Comparison of ENCODE assay signal across 17 mouse cellular contexts in the genomic region with DNA sequence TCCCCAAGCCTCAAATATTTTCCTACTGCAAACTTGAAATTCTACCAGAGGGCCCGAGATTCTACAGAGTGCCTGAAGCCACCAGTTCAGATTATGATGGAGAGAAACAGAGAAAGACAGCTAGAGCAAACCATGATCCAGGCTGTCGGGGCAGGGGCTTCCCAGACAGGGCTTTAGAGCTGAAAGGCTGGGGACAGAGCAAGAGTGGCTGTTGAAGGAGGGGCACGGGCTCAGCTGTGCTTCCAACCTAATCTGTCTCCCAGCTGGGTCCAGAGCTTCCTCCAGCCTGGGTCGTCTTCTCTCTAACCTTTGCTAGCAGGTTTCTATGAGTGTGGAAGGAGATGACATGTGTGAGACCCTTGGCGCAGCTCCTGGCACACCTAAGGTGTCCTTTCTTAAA. TPM values are rescaled to one million over a fixed set of nuclear protein-coding genes. Genes with fewer than 3 reads are reported as not detected.
DNase-seq lines count a peak whose midpoint lies in the region; ATAC-seq and TF ChIP-seq lines count a peak whose summit lies in the region.
"Had no signal": no experiment of that assay in that cellular context is flagged by ENCODE, and none has a peak within 500 bp of the region (broad histone marks: within the 10 kb centered on the region; RNA-seq: fewer than 3 reads in every experiment).

No protein-coding gene starts in this region.

- 0 out of 2 replicates have a peak, but pooled peaks cover 3% of the 10 kb centered on the region for H3K27me3 ChIP-seq in forebrain, embryonic 12.5 days
- no peaks in the 10 kb centered on the region for H3K27me3 ChIP-seq in forebrain, postnatal 0 days (ENCODE audit: insufficient read depth, low read length)
- H3K27me3 ChIP-seq in midbrain, embryonic 11.5 days (ENCODE audit: control insufficient read depth, insufficient read depth, low read length), result no peaks in the 10 kb centered on the region
- H3K27me3 ChIP-seq in midbrain, postnatal 0 days (ENCODE audit: insufficient read depth, low read length), result no peaks in the 10 kb centered on the region
- H3K27me3 ChIP-seq in embryonic facial prominence, embryonic 14.5 days (replicated peaks; ENCODE audit: control insufficient read depth, insufficient read depth, low read length), result no peaks in the 10 kb centered on the region; the same call in 1 of the 2 replicates
- no peaks in the 10 kb centered on the region; the same call in 1 of the 2 replicates for H3K27me3 ChIP-seq in limb, embryonic 10.5 days (ENCODE audit: low read depth, poor library complexity, severe bottlenecking)
- no peaks in the 10 kb centered on the region for H3K27me3 ChIP-seq in lung, postnatal 0 days (replicated peaks; ENCODE audit: insufficient read depth, low read length)
- H3K27me3 ChIP-seq: CH12.LX; heart, embryonic 15.5 days; kidney, embryonic 15.5 days had no signal

- peak overlapping the region; percentile 65; the same call in 1 of the 2 replicates for H3K27ac ChIP-seq in forebrain, embryonic 12.5 days
- no peak overlapping the region for H3K27ac ChIP-seq in forebrain, postnatal 0 days (ENCODE audit: low read depth, low read length)
- H3K27ac ChIP-seq in midbrain, embryonic 11.5 days (ENCODE audit: low read depth, low read length), result peak overlapping the region; percentile 58; the same call in 1 of the 2 replicates
- no peak overlapping the region for H3K27ac ChIP-seq in midbrain, postnatal 0 days (ENCODE audit: low read depth, low read length)
- peak overlapping the region; percentile 65 for H3K27ac ChIP-seq in embryonic facial prominence, embryonic 14.5 days (replicated peaks; ENCODE audit: low read depth, low read length)
- peak overlapping the region; percentile 42; the same call in 1 of the 2 replicates for H3K27ac ChIP-seq in limb, embryonic 10.5 days
- no peak overlapping the region for H3K27ac ChIP-seq in lung, postnatal 0 days (ENCODE audit: low read length)
- H3K27ac ChIP-seq: heart, embryonic 15.5 days; kidney, embryonic 15.5 days had no signal

- H3K9ac ChIP-seq in forebrain, embryonic 12.5 days, result no peak overlapping the region
- H3K9ac ChIP-seq in forebrain, postnatal 0 days, result no peak overlapping the region
- H3K9ac ChIP-seq in midbrain, embryonic 11.5 days (ENCODE audit: low read length), result no peak overlapping the region
- no peak overlapping the region for H3K9ac ChIP-seq in midbrain, postnatal 0 days (replicated peaks; ENCODE audit: low read length, poor library complexity, severe bottlenecking)
- no peak overlapping the region for H3K9ac ChIP-seq in embryonic facial prominence, embryonic 14.5 days (ENCODE audit: low read depth, low read length)
- H3K9ac ChIP-seq in lung, postnatal 0 days (replicated peaks; ENCODE audit: low read depth), result no peak overlapping the region
- H3K9ac ChIP-seq: heart, embryonic 15.5 days; kidney, embryonic 15.5 days; liver, postnatal 0 days had no signal

- H3K4me3 ChIP-seq in forebrain, embryonic 12.5 days (replicated peaks), result no peak overlapping the region
- no peak overlapping the region for H3K4me3 ChIP-seq in forebrain, postnatal 0 days (ENCODE audit: low read depth, low read length)
- no peak overlapping the region for H3K4me3 ChIP-seq in midbrain, embryonic 11.5 days (ENCODE audit: low read depth, low read length)
- no peak overlapping the region for H3K4me3 ChIP-seq in midbrain, postnatal 0 days (ENCODE audit: low read depth, low read length)
- no peak overlapping the region for H3K4me3 ChIP-seq in embryonic facial prominence, embryonic 14.5 days (ENCODE audit: low read depth, low read length)
- H3K4me3 ChIP-seq in limb, embryonic 10.5 days, result no peak overlapping the region
- H3K4me3 ChIP-seq in lung, postnatal 0 days (ENCODE audit: low read depth, low read length), result no peak overlapping the region
- H3K4me3 ChIP-seq: heart, embryonic 15.5 days; kidney, embryonic 15.5 days had no signal

- no peak for ATAC-seq in forebrain, embryonic 12.5 days (ENCODE audit: low FRiP score)
- no peak for ATAC-seq in forebrain, postnatal 0 days
- no peak for ATAC-seq in midbrain, embryonic 11.5 days (ENCODE audit: low FRiP score)
- no peak for ATAC-seq in midbrain, postnatal 0 days (ENCODE audit: low FRiP score)
- ATAC-seq in embryonic facial prominence, embryonic 14.5 days (ENCODE audit: low read depth), result 0 out of 2 replicates have a peak, but pooled peaks have one; percentile 53
- no peak for ATAC-seq in lung, postnatal 0 days
- ATAC-seq: intestine, postnatal 0 days; liver, postnatal 0 days had no signal

- no peaks in the 10 kb centered on the region for H3K36me3 ChIP-seq in forebrain, embryonic 12.5 days (replicated peaks)
- no peaks in the 10 kb centered on the region for H3K36me3 ChIP-seq in forebrain, postnatal 0 days (ENCODE audit: insufficient read depth)
- H3K36me3 ChIP-seq in midbrain, embryonic 11.5 days (ENCODE audit: control insufficient read depth, insufficient read depth, low read length), result no peaks in the 10 kb centered on the region
- no peaks in the 10 kb centered on the region for H3K36me3 ChIP-seq in midbrain, postnatal 0 days (ENCODE audit: insufficient read depth, low read length)
- no peaks in the 10 kb centered on the region for H3K36me3 ChIP-seq in embryonic facial prominence, embryonic 14.5 days (ENCODE audit: control insufficient read depth, insufficient read depth, low read length)
- no peaks in the 10 kb centered on the region for H3K36me3 ChIP-seq in limb, embryonic 10.5 days
- no peaks in the 10 kb centered on the region for H3K36me3 ChIP-seq in lung, postnatal 0 days (ENCODE audit: insufficient read depth, low read length)
- H3K36me3 ChIP-seq: heart, embryonic 15.5 days; kidney, embryonic 15.5 days had no signal

- no peak for TF ChIP-seq EP300 in lung, postnatal 0 days (IDR thresholded peaks at IDR 0.05)

- peaks cover 31% of the 10 kb centered on the region for H3K4me1 ChIP-seq in forebrain, embryonic 12.5 days
- H3K4me1 ChIP-seq in forebrain, postnatal 0 days (ENCODE audit: insufficient read depth), result no peaks in the 10 kb centered on the region
- H3K4me1 ChIP-seq in midbrain, embryonic 11.5 days (ENCODE audit: control insufficient read depth, insufficient read depth, low read length), result 0 out of 2 replicates have a peak, but pooled peaks cover 6% of the 10 kb centered on the region
- H3K4me1 ChIP-seq in midbrain, postnatal 0 days (ENCODE audit: insufficient read depth, low read length), result no peaks in the 10 kb centered on the region
- H3K4me1 ChIP-seq in embryonic facial prominence, embryonic 14.5 days (ENCODE audit: control insufficient read depth, insufficient read depth, low read length), result peaks cover 16% of the 10 kb centered on the region
- peaks cover 56% of the 10 kb centered on the region for H3K4me1 ChIP-seq in limb, embryonic 10.5 days
- no peaks in the 10 kb centered on the region for H3K4me1 ChIP-seq in lung, postnatal 0 days (ENCODE audit: insufficient read depth, low read depth, low read length)
- H3K4me1 ChIP-seq: heart, embryonic 15.5 days had no signal

- H3K9me3 ChIP-seq in forebrain, embryonic 12.5 days, result no peaks in the 10 kb centered on the region
- H3K9me3 ChIP-seq in forebrain, postnatal 0 days (ENCODE audit: low read length), result no peaks in the 10 kb centered on the region
- H3K9me3 ChIP-seq in midbrain, embryonic 11.5 days (ENCODE audit: control insufficient read depth, low read length), result no peaks in the 10 kb centered on the region
- H3K9me3 ChIP-seq in midbrain, postnatal 0 days (ENCODE audit: low read length), result no peaks in the 10 kb centered on the region
- no peaks in the 10 kb centered on the region for H3K9me3 ChIP-seq in embryonic facial prominence, embryonic 14.5 days (ENCODE audit: control insufficient read depth, low read length)
- H3K9me3 ChIP-seq in limb, embryonic 10.5 days (replicated peaks), result no peaks in the 10 kb centered on the region
- H3K9me3 ChIP-seq in lung, postnatal 0 days (ENCODE audit: low read length), result no peaks in the 10 kb centered on the region
- H3K9me3 ChIP-seq: heart, embryonic 15.5 days; kidney, embryonic 15.5 days had no signal

- 54% methylated on average over 5 of the region's 5 CpGs for WGBS in forebrain, embryonic 12.5 days
- WGBS in forebrain, postnatal 0 days, result 46% methylated on average over 5 of the region's 5 CpGs
- WGBS in midbrain, embryonic 11.5 days, result 55% methylated on average over 5 of the region's 5 CpGs
- 49% methylated on average over 5 of the region's 5 CpGs for WGBS in midbrain, postnatal 0 days
- WGBS in embryonic facial prominence, embryonic 14.5 days, result 28% methylated on average over 5 of the region's 5 CpGs
- 62% methylated on average over 5 of the region's 5 CpGs for WGBS in limb, embryonic 10.5 days
- WGBS in lung, postnatal 0 days, result 57% methylated on average over 5 of the region's 5 CpGs

- DNase-seq in forebrain, postnatal 0 days, result no peak
- DNase-seq in midbrain, embryonic 11.5 days (ENCODE audit: low spot score, missing footprints), result peak; percentile 86
- no peak for DNase-seq in midbrain, postnatal 0 days (ENCODE audit: low spot score)
- DNase-seq in embryonic facial prominence, embryonic 14.5 days (ENCODE audit: low spot score), result no peak
- DNase-seq in limb, embryonic 10.5 days (ENCODE audit: low spot score), result no peak
- DNase-seq in lung, postnatal 0 days (ENCODE audit: low spot score), result no peak
- no peak for DNase-seq in frontal cortex, postnatal 36 days (ENCODE audit: low spot score in 2 of 2)
- DNase-seq: adrenal gland, postnatal 25 days; heart, postnatal 4 days; liver, postnatal 0 days; lung, postnatal 14 days; thymus, postnatal 14 days had no signal

- no peak overlapping the region for H3K4me2 ChIP-seq in forebrain, embryonic 12.5 days
- H3K4me2 ChIP-seq in forebrain, postnatal 0 days (ENCODE audit: low read depth), result no peak overlapping the region
- no peak overlapping the region for H3K4me2 ChIP-seq in midbrain, embryonic 11.5 days
- H3K4me2 ChIP-seq in midbrain, postnatal 0 days (ENCODE audit: low read depth, low read length, poor library complexity, severe bottlenecking), result no peak overlapping the region
- H3K4me2 ChIP-seq in embryonic facial prominence, embryonic 14.5 days (ENCODE audit: low read depth, low read length), result no peak overlapping the region
- no peak overlapping the region for H3K4me2 ChIP-seq in lung, postnatal 0 days (replicated peaks; ENCODE audit: low read depth, low read length)
- H3K4me2 ChIP-seq: heart, embryonic 15.5 days; kidney, embryonic 15.5 days had no signal

- no peak for TF ChIP-seq CTCF in forebrain, postnatal 0 days (IDR thresholded peaks at IDR 0.05; ENCODE audit: low read depth)
- TF ChIP-seq CTCF in midbrain, postnatal 0 days (IDR thresholded peaks at IDR 0.05), result no peak
- TF ChIP-seq CTCF in lung, postnatal 0 days (IDR thresholded peaks at IDR 0.05), result no peak

RNA-seq across cellular contexts. Expression of gene Glce, which starts 44.2 kb away (rescaled TPM):
- polyA plus RNA-seq in forebrain, embryonic 12.5 days (2016; fragmentation: Nextera tagmentation; extraction: Ambion mirVana), result 17.9 and 19.6 TPM in 2 replicates
- 33.9 and 36.9 TPM in 2 replicates for total RNA-seq in forebrain, postnatal 0 days (2014; rRNA removed)
- polyA plus RNA-seq in forebrain, postnatal 0 days (2015; fragmentation: Nextera tagmentation; extraction: Ambion mirVana), result 12.0 and 15.3 TPM in 2 replicates
- polyA plus RNA-seq in midbrain, embryonic 11.5 days (2014; fragmentation: Nextera tagmentation; extraction: Ambion mirVana), result 19.4 and 22.4 TPM in 2 replicates
- 36.0 and 41.7 TPM in 2 replicates for total RNA-seq in midbrain, postnatal 0 days (2014; rRNA removed)
- 15.0 and 15.5 TPM in 2 replicates for polyA plus RNA-seq in midbrain, postnatal 0 days (2015; fragmentation: Nextera tagmentation; extraction: Ambion mirVana)
- 30.1 and 38.8 TPM in 2 replicates for polyA plus RNA-seq in embryonic facial prominence, embryonic 14.5 days (2014; fragmentation: Nextera tagmentation; extraction: Ambion mirVana)
- polyA plus RNA-seq in limb, embryonic 10.5 days (2016; fragmentation: Nextera tagmentation; extraction: Ambion mirVana), result 22.9 and 27.5 TPM in 2 replicates
- 8.5 and 9.6 TPM in 2 replicates for polyA plus RNA-seq in lung, postnatal 0 days (2015; fragmentation: Nextera tagmentation; extraction: Ambion mirVana)

Comparison
In these comparisons a context has a peak if more than half of its experiments do, and no peak if none do; other contexts are left out.
1. H3K27ac ChIP-seq: peak in forebrain, embryonic 12.5 days (single experiment), midbrain, embryonic 11.5 days (single experiment), embryonic facial prominence, embryonic 14.5 days (single experiment) and limb, embryonic 10.5 days (single experiment); none in forebrain, postnatal 0 days (single experiment), midbrain, postnatal 0 days (single experiment) and lung, postnatal 0 days (single experiment).